Mouse (Mus musculus) pancreas, adult 10 weeks (tissue): ENCODE results near the gene Bok. TPM values are rescaled to one million over a fixed set of nuclear protein-coding genes. Genes with fewer than 3 reads are reported as not detected.

Experiments
- polyA plus RNA-seq: library from polyadenylated mRNA; stranded (reverse); fragments of 350-450 nt; fragmentation: Illumina TruSeq; extraction: RNeasy Lipid Tissue Mini Kit (QIAGEN cat#74804); gene quantifications from one replicate; pipeline ENCODE4 v1.2.3, GENCODE M21; 2015; ENCODE audit warnings: low read depth, low replicate concordance; ENCODE audit not compliant: insufficient read depth

Gene Bok
- polyA plus RNA-seq: 14.0 TPM

DNA sequence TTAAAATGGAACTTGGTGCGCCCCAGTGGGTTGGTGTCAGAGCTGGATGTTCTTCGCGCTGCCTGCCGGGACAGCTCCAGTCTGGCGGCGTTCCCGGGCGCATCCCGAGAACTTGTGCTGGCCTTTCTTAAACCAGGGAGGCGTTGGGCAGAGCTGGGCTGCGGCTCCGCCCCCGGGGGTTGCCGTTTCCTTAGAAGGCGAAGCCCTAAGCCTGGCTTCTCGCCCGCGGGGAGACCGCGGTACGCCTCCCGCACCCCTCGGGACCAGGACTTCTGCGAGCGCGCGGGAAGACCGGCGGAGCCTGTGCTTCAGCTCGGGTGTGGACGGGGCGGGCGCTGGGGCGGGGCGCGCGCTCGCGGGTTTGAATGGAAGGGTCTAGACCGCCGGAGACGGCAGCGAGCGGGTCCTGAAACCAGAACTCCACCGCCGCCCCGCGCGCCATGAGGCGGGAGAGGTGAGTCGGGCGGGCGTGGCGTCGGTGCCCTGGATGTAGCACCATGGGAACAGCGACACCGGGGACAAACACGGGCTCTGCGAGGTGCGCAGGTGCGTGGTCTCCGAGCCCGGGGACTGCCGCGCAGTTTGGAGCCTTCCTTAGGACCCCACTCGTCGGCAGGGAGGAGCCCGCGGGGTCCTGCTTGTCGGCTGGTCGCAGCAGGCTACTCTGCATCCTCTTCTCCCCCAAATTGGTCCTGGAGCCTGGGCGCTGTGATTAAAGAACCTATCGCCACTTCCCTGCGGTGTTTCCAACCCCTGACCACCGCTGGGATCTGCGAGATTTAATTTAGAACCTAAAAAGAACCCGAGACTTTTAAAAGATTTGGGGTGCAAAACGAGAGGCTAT lies at the start of gene Bok:
Gene Bok (plus strand): TSS at position 260 of the 844 bp plus-strand sequence.

DNA sequence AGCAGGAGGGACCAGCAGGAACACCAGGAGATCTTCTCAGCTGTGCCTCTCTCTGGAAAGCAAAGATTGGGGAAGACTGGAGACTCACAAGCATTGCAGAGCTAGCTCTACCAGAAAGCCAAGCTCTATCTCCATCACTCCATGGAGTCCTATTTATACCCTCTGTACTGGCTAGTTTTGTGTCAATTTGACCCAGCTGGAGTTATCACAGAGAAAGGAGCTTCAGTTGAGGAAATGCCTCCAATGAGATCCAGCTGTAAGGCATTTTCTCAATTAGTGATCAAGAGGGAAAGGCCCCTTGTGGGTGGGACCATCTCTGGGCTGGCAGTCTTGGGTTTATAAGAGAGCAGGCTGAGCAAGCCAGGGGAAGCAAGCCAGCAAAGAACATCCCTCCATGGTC lies 26.9 kb upstream of the Bok start, which contains the start of gene Stk25:
Gene Stk25 (minus strand): TSS at position 101 of the 400 bp plus-strand sequence.

Other genes starting within 250 kb of the Bok start
- gene Hdlbp, start 206.8 kb upstream of the Bok start, polyA plus RNA-seq: 68.6 TPM
- 2.7 TPM for gene Farp2, start 173.6 kb upstream of the Bok start, polyA plus RNA-seq
- 56.8 TPM for gene Stk25, start 27.0 kb upstream of the Bok start, polyA plus RNA-seq
- gene Atg4b, start 65.8 kb downstream of the Bok start, polyA plus RNA-seq: 13.9 TPM
- gene Thap4, start 69.2 kb downstream of the Bok start, polyA plus RNA-seq: 11.6 TPM
- 18.4 TPM for gene Dtymk, start 116.3 kb downstream of the Bok start, polyA plus RNA-seq
- gene Ing5, start 118.3 kb downstream of the Bok start, polyA plus RNA-seq: 3.7 TPM
- gene D2hgdh, start 139.2 kb downstream of the Bok start, polyA plus RNA-seq: 9.2 TPM
- 0.37 TPM for gene Gal3st2, start 175.6 kb downstream of the Bok start, polyA plus RNA-seq
- not detected for gene Gal3st2b, start 232.7 kb downstream of the Bok start, polyA plus RNA-seq